Mouse (Mus musculus) liver, adult 2 months (tissue): ENCODE data around the gene Prmt3.

ENCODE experiments used
- CTCF ChIP-seq: fragments of 200-500 bp; IDR thresholded peaks from 2 replicates; pipeline ENCODE4 v1.5.1; 2011; ENCODE audit warnings: low read depth, low read length, control low read depth
- POLR2A ChIP-seq: fragments of 200-500 bp; IDR thresholded peaks from 2 replicates; pipeline ENCODE4 v1.6.1; 2011; ENCODE audit warnings: low read length, control low read depth; ENCODE audit not compliant: insufficient read depth; ENCODE audit errors: extremely low read depth

DNA sequence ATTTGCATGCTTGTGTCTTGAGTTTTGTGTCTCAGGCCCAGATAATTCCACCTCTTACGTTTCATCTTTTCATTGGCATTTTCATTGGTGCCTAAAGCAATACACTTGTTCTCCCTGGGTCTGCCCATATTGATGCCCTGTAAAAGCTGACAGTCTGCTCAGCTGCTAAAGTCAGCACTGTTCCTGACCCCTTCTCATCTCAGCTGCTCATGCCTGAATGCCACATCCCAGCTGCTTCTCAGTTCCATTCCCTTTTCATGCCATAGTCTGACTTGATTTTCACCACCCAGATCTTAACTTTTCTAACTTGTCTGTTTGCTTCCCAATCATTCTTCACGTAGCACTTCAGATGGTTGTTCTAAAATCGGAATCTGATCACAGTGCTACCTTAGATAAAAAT lies 47.3 kb downstream of the Prmt3 start:
- TF ChIP-seq CTCF: no peak
- no peak for TF ChIP-seq POLR2A
